Mouse (Mus musculus): ENCODE measurements around the gene Mecom.

DNA sequence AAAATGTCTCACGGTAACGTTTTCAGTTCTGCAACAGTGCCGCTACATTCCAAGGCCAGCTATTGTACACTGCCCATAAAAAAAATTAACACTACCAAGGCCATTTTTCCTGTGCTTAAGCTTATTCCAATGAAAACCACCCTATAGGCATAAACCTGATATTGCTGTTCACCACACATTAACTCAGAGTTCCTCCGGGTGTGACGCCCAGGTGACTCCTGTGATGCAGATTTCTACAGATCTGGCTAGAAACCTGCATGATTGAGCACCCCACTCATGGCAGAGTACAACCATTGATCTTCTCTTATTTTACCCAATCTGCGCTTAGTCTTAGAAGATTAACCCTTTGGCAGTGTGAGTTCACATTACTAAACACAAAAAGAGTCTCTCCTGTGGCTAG, 409.2 kb downstream of the Mecom start:
- TF ChIP-seq GATA1 (IDR thresholded peaks at IDR 0.05; ENCODE audit: borderline replicate concordance, low read length), result no peak
- no peak for TF ChIP-seq FLI1 (IDR thresholded peaks at IDR 0.05; ENCODE audit: low read length)
